Mouse (Mus musculus) small intestine, adult 2 months (tissue): Measurements from ENCODE around the gene Cpeb2. TPM values are rescaled to one million over a fixed set of nuclear protein-coding genes. Genes with fewer than 3 reads are reported as not detected.

Source experiments
- H3K27ac ChIP-seq: fragments of 200-500 bp; 2 replicates; pipeline ENCODE4 v1.5.1; 2012; ENCODE audit warnings: low read depth, low read length, control low read depth, inconsistent platforms; ENCODE audit not compliant: insufficient read depth
- H3K27me3 ChIP-seq: fragments of 200-500 bp; 2 replicates; pipeline ENCODE4 v1.6.1; 2012; ENCODE audit warnings: mild to moderate bottlenecking, moderate library complexity, low read length, inconsistent platforms; ENCODE audit not compliant: control insufficient read depth, insufficient read depth
- H3K36me3 ChIP-seq: fragments of 200-500 bp; 2 replicates; pipeline ENCODE4 v1.6.1; 2012; ENCODE audit warnings: mild to moderate bottlenecking, low read length, control low read depth, inconsistent platforms; ENCODE audit not compliant: control insufficient read depth, insufficient read depth
- H3K4me1 ChIP-seq: fragments of 200-500 bp; 2 replicates; pipeline ENCODE4 v1.6.1; 2012; ENCODE audit warnings: low read length, inconsistent platforms, mixed read lengths; ENCODE audit not compliant: control insufficient read depth, insufficient read depth, insufficient read length
- H3K4me3 ChIP-seq: fragments of 200-500 bp; 2 replicates; pipeline ENCODE4 v1.5.1; 2012; ENCODE audit warnings: low read depth, mild to moderate bottlenecking, control low read depth, inconsistent platforms, low read length, moderate library complexity
- CTCF ChIP-seq: fragments of 200-500 bp; IDR thresholded peaks from 2 replicates; pipeline ENCODE4 v1.5.1; 2012; ENCODE audit warnings: low read depth, mild to moderate bottlenecking, control low read depth, inconsistent platforms, low read length, moderate library complexity, mixed read lengths; ENCODE audit not compliant: insufficient replicate concordance, insufficient read length; ENCODE audit errors: extremely low read depth
- POLR2A ChIP-seq: fragments of 200-500 bp; IDR thresholded peaks from 2 replicates; pipeline ENCODE4 v1.6.1; 2012; ENCODE audit warnings: low read depth, mild to moderate bottlenecking, control low read depth, inconsistent platforms, low read length, moderate library complexity
- WGBS: fragments of 180-500 bp; shearing (Covaris S2); methylation state at CpG from one replicate; pipeline ENCODE4 v1.1.7; 2018; 5-methylcytosine and 5-hydroxymethylcytosine counted together
- polyA plus RNA-seq: library from polyadenylated mRNA; depleted of rRNA; stranded (reverse); fragments of >200 nt; gene quantifications from 2 replicates; pipeline ENCODE4 v1.2.3, GENCODE M21; 2012

The Cpeb2 gene
- polyA plus RNA-seq, 1 experiment = 54.3 TPM

DNA sequence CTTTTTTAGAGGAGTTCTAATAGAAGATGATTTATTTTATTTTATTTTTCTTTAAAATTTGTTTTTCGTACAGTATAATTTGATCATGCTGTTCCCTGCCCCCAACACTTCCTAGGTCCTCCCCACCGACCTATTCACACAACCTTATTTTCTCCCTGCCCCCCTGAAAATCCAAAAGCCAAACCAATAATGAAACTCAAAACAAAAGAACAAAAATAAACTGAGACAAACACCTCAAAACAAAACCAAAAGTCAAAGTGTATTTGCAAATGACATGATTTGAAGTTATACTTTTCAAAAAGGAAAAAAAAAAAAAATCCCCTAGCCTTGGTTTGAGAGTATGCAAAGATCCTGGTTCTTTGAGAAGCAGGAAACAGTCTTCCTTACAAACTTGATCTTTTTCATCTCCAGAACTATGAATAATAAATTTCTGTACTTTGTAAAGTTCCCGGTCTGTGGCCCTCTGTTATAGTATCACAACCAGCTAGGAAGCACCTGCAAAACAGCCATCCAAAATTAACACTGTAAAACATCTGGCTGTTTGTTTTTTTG, 91.4 kb downstream of the Cpeb2 start:
- no peak overlapping the region for H3K4me3 ChIP-seq
- no peak overlapping the region for H3K27ac ChIP-seq
- WGBS = 84% methylated on average over 3 of the region's 3 CpGs
- TF ChIP-seq CTCF (no peak), POLR2A (no peak)
- no peaks in the 10 kb centered on the region for H3K36me3 ChIP-seq
- H3K27me3 ChIP-seq = no peaks in the 10 kb centered on the region
- H3K4me1 ChIP-seq = no peaks in the 10 kb centered on the region

DNA sequence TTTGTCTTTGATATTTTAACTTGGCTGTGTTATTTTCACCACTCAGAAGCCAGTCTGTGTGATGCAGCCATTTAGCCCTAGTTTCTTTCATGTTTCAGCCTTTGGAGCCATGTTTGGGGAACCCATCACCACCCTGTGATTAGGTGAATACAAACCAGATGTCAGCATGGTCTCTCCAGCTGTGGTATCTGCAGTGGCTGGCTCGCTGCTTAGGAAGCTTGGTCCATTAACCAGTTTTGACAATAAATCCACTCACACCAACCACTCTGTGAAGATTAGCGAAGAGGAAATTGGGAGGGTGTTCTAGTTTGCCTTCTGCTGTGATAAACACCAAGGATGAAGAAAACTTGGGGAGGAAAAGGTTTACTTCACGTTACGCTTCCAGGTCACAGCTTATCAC, 92.6 kb downstream of the Cpeb2 start:
- H3K27me3 ChIP-seq = no peaks in the 10 kb centered on the region
- no peak overlapping the region for H3K27ac ChIP-seq
- no peaks in the 10 kb centered on the region for H3K4me1 ChIP-seq
- no peaks in the 10 kb centered on the region for H3K36me3 ChIP-seq
- TF ChIP-seq CTCF (no peak), POLR2A (no peak)
- H3K4me3 ChIP-seq = no peak overlapping the region
- 72% methylated on average over 4 of the region's 4 CpGs for WGBS

DNA sequence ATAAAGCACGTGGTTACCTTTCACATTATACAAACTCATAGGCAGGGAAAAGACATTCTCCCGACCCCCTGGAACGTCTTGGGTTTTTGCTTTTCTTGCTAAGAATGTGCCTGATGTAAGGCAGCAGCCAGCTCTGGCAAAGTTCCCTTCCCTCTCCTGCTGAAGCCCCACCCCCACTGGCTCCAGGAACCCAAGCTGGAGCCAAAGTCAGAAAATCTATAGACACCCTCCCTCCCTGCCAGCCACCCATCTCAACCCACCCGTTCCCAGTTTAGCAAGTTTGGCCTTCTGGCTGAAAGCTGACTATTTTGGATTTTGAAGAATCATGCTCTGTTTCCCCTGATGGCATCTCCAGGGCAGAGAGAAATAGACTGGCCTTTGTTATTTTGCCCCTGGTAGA, 95.6 kb downstream of the Cpeb2 start:
- H3K27ac ChIP-seq = no peak overlapping the region
- no peak overlapping the region for H3K4me3 ChIP-seq
- no peaks in the 10 kb centered on the region for H3K4me1 ChIP-seq
- 34% methylated on average over 4 of the region's 4 CpGs for WGBS
- TF ChIP-seq POLR2A = no peak
- TF ChIP-seq CTCF = no peak
- no peaks in the 10 kb centered on the region for H3K36me3 ChIP-seq
- no peaks in the 10 kb centered on the region for H3K27me3 ChIP-seq

DNA sequence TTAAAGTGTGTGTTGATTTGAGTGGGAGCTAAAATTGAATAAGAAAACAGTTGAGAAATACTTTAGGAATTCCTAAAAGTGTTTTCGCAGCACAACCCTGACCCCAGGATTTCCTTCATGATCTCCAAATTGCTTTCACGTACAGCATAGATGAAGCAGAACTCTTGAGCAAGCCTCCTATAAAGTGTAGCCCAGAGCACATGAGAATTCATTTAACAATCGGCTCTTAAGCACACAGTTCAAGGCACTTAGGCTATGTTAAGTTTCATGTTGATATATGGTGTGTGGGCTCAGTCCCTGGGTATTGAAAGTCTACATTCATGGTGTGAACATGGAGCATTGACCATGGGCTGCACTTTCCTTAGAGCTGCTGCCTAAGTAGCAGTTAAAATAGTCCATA, 97.3 kb downstream of the Cpeb2 start:
- Histone ChIP-seq H3K36me3 (no peaks in the 10 kb centered on the region), H3K4me3 (no peak overlapping the region), H3K27ac (no peak overlapping the region), H3K4me1 (no peaks in the 10 kb centered on the region), H3K27me3 (no peaks in the 10 kb centered on the region)
- no peak for TF ChIP-seq CTCF
- TF ChIP-seq POLR2A = no peak
- 86% methylated on average over 3 of the region's 3 CpGs for whole genome bisulfite sequencing

DNA sequence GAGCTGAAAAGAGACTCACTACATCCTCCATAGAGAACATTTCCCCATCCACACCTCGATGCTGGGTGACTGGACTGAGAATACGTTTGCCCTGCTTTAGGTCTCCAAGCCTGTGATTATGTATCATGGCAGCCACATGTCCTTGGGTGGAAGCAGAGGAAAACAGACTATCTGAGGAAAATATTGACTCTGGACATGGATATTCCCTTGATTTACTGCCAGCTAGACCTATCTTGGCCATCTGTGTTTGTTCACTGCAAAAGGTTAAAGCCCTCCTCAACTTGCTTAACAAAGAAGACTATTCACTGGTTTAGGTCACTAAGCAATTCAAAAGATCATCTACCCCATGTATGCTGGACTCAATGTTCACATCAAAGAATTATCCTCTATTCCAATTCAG, 101.5 kb downstream of the Cpeb2 start:
- Histone ChIP-seq H3K27me3 (no peaks in the 10 kb centered on the region), H3K4me1 (no peaks in the 10 kb centered on the region), H3K27ac (no peak overlapping the region), H3K36me3 (no peaks in the 10 kb centered on the region), H3K4me3 (no peak overlapping the region)
- no peak for TF ChIP-seq POLR2A
- TF ChIP-seq CTCF = no peak
- 58% methylated on average over 2 of the region's 2 CpGs for WGBS

DNA sequence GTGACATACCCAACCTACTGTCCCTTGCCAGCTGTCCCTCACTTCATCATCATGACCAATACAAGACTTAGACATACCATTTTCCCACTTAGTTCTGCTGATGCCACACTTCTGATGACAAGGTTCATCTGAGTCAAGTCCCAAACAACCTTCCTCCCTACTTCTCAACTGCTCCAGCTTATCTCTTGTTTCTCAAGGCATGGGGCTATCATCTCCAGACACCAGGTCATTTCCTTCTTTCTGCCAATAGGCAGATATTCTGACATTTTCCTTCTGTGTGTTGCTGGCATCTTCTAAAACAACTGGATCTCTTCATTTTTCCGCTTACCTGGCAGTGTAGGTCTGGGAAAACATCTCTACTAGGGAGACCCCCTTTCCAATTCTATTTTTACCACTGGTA, 104.2 kb downstream of the Cpeb2 start:
- WGBS = 89% methylated on average over 1 of the region's 1 CpGs
- no peaks in the 10 kb centered on the region for H3K4me1 ChIP-seq
- H3K27ac ChIP-seq = no peak overlapping the region
- H3K4me3 ChIP-seq = no peak overlapping the region
- TF ChIP-seq POLR2A (no peak), CTCF (no peak)
- no peaks in the 10 kb centered on the region for H3K36me3 ChIP-seq
- H3K27me3 ChIP-seq = no peaks in the 10 kb centered on the region

DNA sequence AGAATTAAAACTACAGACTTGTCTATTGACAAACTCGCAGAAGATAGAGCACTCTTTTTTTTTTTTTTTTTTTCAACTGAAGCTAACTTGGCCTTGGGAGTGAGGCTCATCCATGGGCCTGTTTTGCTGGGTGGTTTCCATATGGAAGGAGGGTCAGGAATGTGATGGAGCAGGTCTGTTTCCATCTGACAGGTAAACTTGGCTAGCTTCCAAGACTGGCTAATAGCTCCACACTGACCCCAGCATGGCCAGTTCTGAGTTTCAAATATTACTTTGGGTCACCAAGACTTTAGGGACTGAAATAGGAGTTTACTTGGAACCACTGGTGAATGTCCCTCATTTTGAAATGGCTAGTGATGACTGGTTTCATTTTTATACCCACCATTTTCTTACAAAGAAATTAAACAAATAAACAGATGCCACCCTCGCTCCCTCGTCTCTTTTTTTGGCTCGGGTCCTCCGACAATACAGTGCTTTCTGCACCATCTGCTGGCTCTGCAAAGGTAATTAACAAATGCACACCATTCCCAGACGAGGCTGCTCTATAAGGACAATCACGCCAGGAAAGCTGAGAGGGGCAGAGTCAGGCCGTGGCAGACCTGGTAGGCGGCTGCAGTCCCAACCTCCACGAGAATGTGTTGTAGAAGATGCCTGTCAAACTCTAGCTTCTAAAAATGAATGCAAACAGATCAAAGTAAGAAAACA, 106.0 kb downstream of the Cpeb2 start:
- no peaks in the 10 kb centered on the region for H3K4me1 ChIP-seq
- H3K36me3 ChIP-seq = no peaks in the 10 kb centered on the region
- WGBS = 54% methylated on average over 10 of the region's 10 CpGs
- H3K27me3 ChIP-seq = no peaks in the 10 kb centered on the region
- TF ChIP-seq POLR2A = no peak
- TF ChIP-seq CTCF = no peak
- H3K4me3 ChIP-seq = no peak overlapping the region
- no peak overlapping the region for H3K27ac ChIP-seq
